Mouse (Mus musculus) adrenal gland, adult 18-20 months (tissue): ENCODE results near the gene Gsta1. TPM values are rescaled to one million over a fixed set of nuclear protein-coding genes. Genes with fewer than 3 reads are reported as not detected.
A peak's percentile ranks its signal among the peaks of the same experiment; 100 is the strongest.
"Not testable (repeated sequence)": the region's sequence is repeated elsewhere in the genome, so short reads cannot be mapped to it uniquely, and the experiment has no call there.

Source experiments
- DNase-seq, 2 experiments: peaks; one replicate each; pipeline ENCODE4 v3.0.0; 2021 to 2022; ENCODE audit warnings: low spot score in 2 of 2
- long read RNA-seq, 2 experiments: library from polyadenylated mRNA; stranded (forward); transcript quantifications; one replicate each; pipeline ENCODE4 v2.0.0; 2021
- total RNA-seq, 2 experiments: library from RNA; stranded (reverse); gene quantifications; 1 replicate in 1 of 2; 2 replicates in 1 of 2; pipeline ENCODE4 v1.2.3; 2021

Gsta1 gene
- total RNA-seq: not detected
- long read RNA-seq, experiment 1: 0 reads
- long read RNA-seq, experiment 2: 0 reads

GRCm38 (mm10) chr9:78230461-78230860, at the start of gene Gsta1:
Gene Gsta1 (plus strand): TSS chr9:78230656.
- DNase-seq: not testable (repeated sequence)

DNA sequence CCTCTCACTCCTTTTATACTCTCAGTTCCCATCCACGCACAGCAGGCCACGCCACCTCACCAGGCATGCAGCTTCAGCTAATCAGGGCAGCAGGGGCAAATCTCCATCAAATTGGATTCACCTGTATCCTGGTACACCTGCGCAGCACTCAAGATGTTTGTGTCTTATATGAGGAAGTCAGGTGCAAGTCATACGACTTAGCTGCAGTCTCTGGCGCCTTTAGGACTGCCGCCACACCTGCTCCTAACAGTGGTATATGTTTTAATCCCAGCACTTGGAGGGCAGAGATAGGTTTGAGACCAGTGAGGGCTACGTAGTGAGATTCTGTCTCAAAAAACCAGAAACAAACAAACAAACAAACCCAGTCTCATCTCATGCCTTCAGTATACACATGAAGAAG, 48.0 kb upstream of the Gsta1 start, which contains the start of gene Gsta4:
Gene Gsta4, plus strand, starts transcription at position 301 of the 400 bp plus-strand sequence.
- not testable (repeated sequence) for DNase-seq

- DNase-seq: peak in 1 of 2 experiments; percentile 10
Observed at GRCm38 (mm10) chr9:78185686-78186085, 44.8 kb upstream of the Gsta1 start.

DNA sequence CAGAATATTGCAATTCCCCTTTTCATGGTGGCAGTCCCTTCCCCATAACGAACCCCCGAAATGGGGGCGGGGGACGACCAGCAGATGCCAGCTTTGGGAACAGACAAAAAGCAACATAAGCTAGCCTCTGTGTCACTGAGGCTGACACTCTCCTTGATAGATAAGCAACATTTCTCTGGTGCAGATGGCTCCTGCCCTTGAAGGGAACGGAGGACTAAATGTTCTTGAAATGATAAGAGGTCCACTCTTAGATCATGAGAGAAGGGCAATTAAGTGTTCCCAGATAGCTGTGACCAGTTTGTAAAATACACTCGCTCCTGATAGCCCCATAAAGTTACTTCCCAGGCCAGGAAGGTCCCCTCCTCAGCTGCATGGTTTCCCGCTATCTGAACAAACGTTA, 41.5 kb upstream of the Gsta1 start:
- DNase-seq: peak in 1 of 2 experiments; percentile 16

DNA sequence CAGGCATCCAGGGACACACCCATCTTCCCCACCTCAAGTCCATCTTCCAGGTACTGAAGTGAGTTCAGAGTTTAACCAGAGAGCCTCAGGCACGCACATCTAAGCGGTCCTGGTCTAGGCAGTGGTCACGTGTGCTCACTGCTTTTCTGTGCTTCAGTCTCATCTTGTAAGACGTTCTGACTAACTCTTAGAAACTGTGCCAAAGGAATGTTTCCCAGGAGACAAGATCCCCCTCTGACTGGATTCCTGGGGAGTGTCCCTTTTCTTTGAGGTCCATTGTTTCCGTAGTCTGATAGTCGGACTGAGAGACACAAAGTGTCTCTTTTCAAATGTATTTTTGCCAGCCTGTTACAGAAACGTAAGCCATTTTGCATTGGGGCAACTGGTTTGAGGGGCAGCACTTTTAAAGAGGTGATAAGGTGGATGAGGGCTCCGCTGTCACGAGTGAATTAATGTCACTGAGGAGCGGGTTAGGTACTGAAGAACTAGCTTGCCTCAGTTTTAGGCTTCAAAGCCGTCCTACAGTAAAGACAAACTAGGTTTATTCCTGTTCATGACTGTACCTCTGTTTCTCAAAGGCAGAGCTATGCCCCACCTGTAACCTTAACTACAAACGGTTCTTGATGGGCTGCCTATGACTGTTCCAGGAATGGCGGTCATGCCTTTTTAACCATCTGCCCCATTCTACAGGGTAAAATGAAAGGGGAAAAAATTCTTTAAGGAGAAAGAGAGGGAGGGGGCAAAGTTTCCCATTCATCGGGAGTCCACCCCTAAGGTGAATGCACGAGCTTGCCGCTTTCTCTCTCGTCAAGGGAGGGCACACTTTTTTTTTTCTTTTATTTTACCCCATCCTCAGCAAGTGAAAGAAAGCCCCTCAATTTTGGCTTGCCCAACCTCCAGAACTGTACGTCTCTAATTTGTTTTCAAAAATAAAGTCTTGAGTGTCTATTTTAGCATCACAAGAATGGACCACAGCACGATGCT, 39.5 kb upstream of the Gsta1 start:
- peak in 1 of 2 experiments; percentile 12 for DNase-seq

DNA sequence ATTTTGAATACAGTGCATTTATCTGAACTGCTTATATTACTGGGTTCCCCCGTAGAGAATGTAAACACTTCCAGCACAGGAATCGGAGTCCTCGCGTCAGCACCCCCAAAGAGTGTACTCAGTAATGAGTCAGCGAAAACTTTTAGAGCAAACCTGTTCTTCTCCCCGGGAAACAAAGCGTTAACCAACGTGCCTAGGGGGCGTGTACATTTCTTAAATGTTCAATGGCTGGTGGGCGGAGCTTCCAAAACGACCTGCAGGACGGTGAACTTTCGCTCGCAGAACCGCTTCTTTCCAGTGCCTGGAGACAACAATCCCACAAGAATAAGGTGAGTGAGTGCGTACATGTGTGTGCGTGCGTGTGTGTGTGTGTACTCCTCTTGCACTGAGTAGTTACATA, 38.7 kb upstream of the Gsta1 start:
- DNase-seq: peak; percentile 42 to 47

DNA sequence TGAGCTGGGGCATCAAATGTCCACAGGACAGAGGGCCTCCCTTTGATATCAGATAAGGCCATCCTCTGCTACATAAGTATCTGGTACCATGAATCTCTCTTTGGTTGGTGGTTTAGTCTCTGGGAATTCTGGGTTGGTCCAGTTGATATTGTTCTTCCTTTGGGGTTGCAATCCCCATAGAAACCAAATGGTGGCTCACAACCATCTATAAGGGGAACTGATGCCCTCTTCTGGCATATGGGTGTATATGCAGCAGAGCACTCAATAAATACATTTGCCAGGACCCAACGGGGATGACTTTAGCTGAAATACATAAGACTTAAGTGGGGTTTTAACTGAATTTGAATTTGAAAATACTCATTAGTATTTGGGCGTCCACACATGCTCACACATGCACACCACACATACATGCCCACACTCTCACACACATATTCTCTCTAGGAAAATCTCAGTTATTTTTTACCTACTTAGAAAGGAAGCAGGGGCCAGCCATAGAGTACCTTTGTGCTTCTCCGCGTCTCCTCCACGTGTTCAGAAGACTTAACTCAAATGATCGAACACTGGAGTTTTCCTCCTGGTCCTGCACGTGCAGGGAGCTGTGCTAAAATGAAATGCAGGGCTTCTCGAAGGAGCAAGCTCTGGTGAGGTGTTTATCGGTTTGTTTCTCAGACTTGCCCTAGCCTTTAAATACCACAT, 36.4 kb upstream of the Gsta1 start:
- peak in 1 of 2 experiments; percentile 28 for DNase-seq

DNA sequence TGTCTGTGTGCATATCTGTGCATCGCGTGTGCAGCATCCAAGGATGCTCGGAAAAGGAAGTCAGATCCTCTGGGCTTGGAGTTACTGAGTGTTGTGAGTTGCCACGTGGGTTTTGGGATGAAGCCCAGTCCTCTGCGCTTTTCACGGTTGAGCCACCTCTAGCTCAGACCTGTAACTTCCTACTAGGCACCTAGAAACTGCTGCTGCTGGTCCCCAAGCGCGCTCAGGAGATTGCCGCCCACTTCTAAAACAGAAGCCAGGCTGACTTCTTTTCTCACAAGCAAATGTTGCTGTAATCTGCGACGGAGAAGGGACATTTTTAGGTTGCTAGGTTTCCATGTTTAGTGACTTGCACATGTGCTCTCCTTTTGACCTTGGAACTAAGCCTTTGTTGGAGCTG, 35.4 kb upstream of the Gsta1 start:
- DNase-seq: no peak

GRCm38 (mm10) chr9:78197801-78198200, 32.7 kb upstream of the Gsta1 start:
- DNase-seq: peak in 1 of 2 experiments; percentile 3

- no peak for DNase-seq
Observed at GRCm38 (mm10) chr9:78204194-78204593, 26.3 kb upstream of the Gsta1 start.

- DNase-seq: no peak
Observed at GRCm38 (mm10) chr9:78208956-78209355, 21.5 kb upstream of the Gsta1 start.

- no peak for DNase-seq
Observed at GRCm38 (mm10) chr9:78210079-78210478, 20.4 kb upstream of the Gsta1 start.

DNA sequence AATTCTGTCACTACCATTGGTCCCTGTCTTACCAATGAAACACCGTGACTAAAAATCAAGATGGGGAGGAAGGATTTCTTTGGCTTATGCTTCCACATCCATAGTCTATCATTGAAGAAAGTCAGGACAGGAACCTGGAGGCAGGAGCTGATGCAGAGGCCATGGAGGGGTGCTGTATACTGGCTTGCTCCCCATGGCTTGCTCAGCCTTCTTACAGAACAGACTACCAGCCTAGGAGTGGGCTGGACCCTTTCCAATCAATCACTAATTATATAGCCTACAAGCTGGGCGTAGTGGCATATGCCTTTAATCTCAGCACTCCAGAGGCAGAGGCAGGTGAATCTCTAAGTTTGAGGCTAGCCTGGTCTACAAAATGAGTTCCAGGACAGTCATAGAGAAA, 19.6 kb upstream of the Gsta1 start:
- DNase-seq: no peak

GRCm38 (mm10) chr9:78211521-78211920, 18.9 kb upstream of the Gsta1 start:
- DNase-seq: no peak

DNA sequence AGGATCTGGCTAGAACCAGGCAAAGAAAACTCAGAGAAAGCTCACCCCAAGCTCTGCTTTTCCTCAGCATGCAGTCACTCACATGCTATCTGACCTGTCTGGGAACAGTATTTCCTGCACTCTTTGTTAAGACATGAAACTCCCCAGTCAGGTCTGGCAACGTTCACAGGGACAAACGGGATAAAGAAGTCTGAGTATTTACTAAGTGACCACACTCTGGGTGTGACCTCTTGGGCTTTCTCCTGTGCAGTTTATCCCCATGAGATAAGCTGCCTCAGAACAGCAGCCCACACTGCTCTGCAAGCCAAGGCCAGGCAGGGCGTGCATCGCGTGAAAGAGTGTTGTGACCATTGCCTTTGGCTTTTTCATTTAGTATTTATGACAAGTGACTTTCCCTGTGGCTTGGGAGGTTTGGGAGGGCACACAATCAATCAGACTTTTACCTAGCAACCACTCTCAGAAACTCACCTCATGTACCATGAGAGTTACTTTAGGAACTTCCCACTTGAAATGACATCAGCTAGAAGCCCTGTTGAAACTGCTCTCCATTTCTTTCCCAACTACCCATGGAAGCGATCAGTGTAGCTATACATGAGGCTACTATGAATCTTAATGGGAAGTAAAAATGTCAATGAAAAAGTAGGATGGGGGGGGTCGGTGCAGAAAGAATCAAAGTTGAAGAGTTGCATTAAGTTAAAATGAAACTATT, 18.0 kb upstream of the Gsta1 start:
- DNase-seq: no peak

DNA sequence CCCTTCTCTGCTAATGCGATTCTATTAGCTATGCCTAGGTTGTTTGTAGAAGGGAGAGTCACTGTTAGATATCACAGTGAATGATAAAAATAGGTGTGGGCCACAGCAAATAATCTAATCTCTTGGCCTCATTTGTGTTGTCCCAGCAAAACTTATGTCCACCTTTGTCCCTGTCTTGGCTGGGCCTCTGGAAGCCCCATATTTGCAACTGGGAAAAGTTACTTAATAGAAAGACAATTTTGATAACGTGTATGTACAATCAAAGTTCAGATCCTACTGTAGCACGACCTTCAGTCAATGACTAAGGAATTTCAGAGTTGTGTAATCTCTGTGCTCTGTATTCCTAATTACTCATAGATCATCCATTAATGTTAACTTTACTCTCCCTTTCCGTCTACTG, 13.4 kb upstream of the Gsta1 start:
- peak in 1 of 2 experiments; percentile 9 for DNase-seq

DNA sequence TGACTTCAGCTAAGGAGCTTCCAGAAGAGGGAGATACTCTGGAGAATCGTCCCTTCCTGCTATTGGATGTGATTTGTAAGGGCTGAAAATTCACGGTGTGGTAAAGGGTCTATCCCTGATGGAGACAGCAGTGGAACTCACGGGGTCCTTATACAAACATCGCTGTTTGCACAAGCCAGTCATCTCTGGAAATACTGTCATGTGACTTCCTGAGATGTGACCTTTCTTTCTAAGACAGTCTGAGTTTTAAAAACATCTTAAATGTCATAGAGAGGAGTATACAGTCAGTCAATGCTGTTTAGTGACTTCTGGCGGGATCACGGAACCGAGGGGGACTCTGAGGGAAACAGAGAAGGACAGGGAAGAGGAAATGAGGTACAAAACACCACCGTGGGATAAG, 7.8 kb upstream of the Gsta1 start:
- DNase-seq: no peak

DNA sequence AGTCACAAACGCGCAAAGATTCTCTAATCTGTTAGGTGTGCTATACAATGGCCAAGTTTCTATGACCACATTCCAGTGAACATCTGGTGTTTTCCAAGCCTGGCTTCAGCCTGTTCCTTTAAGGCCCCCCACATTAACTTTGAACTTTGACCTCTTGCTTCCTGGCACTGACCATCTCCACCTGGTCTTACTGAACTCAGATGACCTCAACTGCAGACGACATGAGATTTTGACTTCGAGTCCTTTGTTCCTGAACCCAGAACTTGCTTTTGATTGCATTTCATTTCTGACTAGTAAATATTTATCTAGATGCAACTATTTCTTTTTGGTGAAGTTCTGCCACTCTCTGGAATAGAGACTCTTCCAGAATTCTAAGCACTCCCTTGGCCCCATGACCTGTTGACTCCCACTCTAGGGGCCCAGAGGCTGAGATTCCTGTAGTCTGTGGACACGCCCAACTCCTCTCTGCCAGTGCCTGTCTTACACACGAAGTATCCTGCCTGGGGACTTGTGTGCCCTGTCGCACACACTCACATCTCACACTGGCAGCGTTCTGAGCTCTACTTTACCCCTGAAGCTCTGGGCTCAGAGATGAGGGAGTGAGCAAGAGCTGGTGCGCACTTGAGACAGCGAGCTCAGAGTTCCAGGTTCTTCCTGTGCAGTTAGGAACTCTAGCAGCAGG, 7.1 kb upstream of the Gsta1 start:
- DNase-seq: no peak

DNA sequence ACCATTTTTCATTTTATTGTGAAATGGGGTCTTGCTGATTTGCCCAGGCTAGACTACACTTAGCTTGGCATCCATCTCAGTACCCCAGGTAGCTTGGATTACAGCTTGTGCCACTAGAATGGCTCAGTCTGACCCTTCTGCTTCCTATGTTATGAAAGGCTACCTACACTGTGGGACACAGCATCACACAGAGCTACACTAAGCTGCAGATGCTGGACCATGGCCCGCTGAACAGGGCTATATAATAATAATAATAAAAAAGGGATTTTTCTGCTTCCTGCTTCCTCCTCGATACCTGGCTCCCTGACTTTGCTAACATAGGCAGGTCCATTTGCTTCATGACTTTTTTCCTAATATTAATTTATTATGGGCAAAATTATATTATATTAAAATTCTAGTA, 6.0 kb upstream of the Gsta1 start:
- DNase-seq: no peak

DNA sequence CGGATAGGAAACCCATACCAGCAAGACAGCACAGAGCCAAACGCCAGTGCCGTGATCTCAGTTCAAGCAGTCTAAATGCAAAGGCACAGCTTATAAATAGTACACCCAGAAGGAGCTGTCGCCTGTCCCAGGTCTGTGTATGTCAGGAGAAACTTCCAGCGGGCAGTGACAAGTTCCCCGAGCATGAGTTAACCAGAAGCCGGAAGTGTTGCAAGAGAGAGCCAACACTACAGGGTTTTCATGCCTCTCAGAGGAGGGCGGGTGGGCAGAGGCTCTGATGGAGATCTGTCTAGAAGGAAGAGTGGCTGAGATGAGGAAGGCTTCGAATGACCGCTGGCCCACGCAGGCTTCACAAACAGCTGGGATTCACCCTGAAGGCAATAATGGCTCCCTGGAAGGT, 5.2 kb upstream of the Gsta1 start:
- DNase-seq: no peak

DNA sequence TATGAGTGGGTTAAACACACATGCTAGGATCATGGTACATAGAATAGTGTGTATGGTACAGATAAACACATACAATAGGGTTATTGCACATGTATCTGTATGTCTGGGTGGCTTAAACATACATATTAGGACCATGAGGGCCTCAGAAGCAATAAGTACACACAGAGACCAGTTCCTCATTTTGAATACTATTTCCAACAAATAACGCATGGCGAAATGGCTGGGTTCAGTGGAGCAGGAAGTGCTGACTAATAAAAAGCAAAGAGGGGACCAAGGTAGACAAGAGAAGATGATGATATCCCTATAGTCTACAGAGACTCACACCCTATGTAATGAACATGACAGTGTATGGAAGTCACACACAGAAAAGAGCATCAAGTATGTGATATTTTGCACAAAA, 2.3 kb upstream of the Gsta1 start:
- no peak for DNase-seq
